Mouse (Mus musculus) heart, adult 11 months (tissue): ENCODE data around the gene Slc39a9.

Source experiments
- DNase-seq: peaks from one replicate; pipeline ENCODE4 v3.0.0; 2022

Gene Slc39a9

GRCm38 (mm10) chr12:80643693-80644505, at the start of gene Slc39a9, which contains the start of gene Erh:
Gene Slc39a9 (plus strand): TSS chr12:80643883.
Gene Erh (minus strand): TSS chr12:80644341.
- peak; percentile 99 for DNase-seq

GRCm38 (mm10) chr12:80594141-80594540, 49.5 kb upstream of the Slc39a9 start:
- DNase-seq, result no peak

DNA sequence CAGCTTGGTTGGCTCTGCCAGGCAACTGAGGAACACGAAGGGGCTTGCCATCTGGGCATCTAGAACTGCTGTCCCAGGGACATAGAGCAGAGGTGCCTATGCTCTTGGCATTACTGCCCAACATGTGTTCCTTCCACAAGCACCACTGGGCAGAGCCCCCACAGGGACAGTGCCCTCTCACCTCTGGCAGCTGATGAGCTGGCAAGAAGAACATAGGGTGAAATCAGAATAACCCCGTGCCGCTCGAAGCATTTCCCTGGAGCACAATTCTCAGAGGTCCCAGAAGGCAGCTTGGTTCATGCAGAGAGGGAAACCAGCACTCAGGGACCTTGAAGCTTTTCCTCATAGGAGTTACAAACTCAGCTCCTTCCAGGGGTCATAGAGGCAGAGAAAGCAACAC, 48.9 kb upstream of the Slc39a9 start:
- no peak for DNase-seq

DNA sequence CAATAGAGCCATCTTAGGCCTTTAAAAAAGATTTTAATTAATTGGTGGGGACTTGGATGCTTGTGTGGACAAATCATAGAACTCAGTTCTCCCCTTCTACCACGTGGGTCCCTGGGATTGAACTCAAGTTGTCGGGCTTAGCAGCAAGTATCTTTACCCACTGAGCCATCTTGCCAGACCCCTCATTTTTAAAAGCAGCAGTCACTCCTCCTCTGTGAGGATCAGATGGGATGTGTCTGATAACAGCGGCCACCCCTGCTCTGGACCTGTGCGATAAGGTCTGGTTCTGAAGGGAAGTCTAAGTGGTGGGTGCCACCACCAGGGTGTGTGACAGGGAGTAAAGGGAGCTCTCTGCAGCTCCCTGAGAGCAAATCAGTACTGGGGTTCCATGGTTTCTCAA, 48.1 kb upstream of the Slc39a9 start:
- no peak for DNase-seq

DNA sequence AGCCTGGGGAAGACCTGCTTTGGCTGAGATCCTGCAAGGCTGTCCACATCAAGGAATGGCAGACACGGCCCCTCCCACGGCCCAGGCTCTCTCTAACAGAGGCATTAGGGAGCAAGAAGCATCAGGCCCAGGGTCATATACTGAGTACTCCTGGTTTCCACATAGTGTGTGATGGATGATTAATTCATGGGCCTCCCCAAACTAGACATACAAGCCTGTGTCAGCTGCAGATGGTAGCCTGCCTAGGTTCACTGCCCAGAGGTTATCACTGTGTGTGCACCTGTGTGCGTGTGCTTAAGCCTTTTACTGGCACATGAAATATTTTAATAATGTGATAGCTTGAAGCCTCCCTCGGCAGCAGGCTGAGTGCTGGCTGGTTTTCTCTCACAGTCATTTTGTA, 47.7 kb upstream of the Slc39a9 start:
- DNase-seq, result no peak

DNA sequence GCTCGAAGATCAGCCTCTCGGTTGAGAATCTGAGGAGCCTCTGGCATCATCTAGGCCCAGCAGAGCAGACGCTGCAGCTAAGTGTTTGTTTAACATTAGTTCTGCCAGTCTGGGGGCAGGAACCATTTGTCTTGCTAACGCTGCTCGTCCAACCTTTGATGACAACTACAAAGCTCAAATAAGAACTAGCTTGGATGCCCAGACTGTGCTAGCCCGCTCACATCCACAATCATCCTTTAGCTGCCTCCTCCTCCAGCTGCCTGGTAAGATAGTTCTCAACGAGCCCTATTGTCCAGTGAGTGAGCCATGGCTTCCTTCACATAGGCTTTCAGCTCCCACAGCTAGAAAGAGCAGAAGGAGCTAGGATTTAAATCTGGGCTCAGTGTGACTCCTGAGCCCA, 45.4 kb upstream of the Slc39a9 start:
- no peak for DNase-seq

GRCm38 (mm10) chr12:80598756-80599155, 44.9 kb upstream of the Slc39a9 start:
- DNase-seq, result peak; percentile 96

DNA sequence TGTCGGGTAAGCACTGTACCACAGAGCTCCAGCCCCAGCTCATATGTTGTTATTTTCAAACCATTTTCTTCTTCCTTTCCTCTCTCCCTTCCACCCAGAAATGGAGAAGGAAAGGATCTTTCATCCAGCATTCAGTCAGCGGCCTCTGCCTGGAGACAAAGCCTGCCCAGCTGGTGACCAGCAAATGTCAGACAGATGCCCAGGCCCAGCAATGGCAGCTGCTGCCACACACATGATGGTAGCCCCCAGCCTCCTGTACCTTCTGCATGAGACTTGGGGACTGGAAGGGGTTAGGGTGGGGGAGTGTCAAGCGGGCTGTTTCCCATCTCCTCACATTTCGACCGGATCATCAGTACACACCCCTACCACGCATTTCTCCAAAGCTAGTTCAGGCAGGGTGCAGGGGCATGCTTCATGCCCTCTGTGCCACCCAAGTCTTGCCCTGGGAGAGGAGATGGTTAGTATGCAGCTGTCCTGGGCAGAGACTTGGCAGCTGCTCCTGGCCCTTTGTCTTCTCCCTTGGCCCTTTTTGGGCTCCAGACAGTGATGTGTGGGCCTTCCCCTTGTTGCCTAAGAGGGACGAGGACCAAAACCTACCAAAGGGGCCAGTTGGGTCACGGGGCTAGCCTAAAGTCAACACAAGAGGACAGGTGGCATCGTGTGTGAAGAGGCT, 42.0 kb upstream of the Slc39a9 start:
- DNase-seq, result no peak

DNA sequence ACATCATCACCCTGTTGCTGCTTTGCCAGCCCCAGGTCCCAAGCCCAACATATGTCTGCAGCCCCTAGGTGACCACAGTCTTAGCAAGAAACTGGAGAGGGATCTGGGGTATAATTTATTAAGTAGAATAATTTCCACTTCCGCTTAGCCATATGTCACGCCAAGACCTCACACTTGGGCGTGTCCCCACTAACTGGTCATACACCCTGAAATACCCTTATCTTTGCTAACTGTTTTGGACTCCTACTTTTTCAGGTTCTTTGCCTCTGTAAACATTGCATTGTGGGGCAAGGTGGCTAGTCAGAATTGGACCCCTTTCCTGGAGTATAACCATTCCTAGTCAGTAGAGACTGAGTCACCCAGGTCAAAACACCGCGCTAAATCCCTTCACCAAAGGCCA, 41.3 kb upstream of the Slc39a9 start:
- DNase-seq, result no peak

- peak; percentile 95 for DNase-seq
Measured at GRCm38 (mm10) chr12:80603566-80603965, 40.1 kb upstream of the Slc39a9 start.

DNA sequence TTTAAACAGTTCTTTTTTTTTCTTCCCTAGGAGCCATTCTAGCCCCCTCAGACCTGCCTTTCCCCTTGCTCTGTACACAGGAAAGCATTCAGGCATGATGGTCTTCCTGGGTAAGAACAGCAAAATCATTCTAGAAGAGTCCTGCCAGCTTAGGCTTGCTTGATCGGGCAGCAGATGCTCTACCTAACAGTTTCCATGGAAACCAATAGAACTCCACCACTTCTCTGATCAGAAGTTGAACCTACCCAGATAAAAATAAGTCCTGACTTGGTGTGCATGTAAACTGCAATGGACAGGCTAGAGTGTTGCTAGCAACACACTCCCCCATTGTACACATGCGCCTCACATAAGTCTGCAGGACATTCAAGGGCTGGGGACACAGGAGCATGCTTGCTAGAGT, 39.5 kb upstream of the Slc39a9 start:
- no peak for DNase-seq

DNA sequence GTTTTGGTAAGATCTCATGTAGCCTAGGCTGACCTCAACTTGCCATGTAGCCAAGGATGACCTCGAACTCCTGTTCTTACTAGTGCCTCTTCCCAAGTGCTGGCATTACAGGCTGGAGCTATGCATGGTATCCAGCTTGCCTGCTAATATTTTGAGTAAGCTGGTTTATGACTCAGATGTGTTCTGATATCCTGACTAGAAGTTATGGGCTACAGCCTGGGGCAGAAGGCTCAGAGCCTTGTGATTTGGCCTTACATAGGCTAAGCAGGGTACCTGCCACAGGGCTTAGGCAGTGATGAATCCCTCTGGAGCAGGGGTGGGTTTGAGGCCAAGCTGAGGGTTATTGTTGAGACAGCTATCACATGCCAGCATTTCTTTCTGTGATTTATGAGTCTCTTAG, 35.1 kb upstream of the Slc39a9 start:
- DNase-seq, result no peak

GRCm38 (mm10) chr12:80609928-80610327, 33.8 kb upstream of the Slc39a9 start:
- peak; percentile 92 for DNase-seq

GRCm38 (mm10) chr12:80612113-80612791, 31.4 kb upstream of the Slc39a9 start:
- DNase-seq, result no peak

DNA sequence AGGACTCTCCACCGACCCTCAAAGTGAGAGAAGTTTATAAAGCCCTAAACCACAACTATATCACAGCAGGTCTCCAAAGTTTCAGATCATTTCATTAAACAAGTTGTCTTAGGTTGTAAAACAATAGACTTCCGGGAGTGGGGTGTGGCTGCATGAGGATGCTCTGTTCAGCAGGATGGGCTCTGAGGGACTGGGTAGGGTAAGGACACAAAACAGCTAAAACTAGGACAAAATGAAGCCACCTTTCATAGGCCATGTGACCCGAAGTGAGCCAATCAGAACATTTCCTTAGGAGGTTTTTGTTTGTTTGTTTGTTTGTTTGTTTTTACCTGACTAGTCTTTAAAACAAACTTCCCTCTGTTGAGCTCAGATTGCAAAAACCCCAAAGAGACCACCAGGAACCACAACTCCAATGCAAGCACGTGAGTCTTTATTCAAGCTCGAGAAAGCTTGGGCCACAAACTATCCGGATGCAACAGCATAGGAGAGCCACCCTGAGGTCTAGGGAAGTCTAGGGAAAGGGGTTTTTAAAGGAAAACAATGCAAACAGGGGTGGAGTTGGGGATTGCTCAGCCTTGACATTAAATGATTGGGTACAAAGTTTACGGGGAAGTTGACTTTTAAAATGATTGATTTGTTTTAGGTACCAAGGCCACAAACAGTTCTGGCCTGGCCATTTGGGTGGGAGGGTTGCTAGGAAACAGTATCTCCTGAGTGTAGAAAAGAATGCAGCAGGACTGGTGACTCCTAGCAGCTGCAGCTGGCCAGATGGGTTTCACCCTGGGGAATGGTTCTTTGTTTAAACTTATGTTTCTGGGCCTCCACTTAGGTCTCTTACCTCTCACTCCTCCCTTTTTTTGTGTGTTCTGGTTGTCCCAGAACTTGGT, 28.1 kb upstream of the Slc39a9 start:
- no peak for DNase-seq

GRCm38 (mm10) chr12:80620501-80620900, 23.2 kb upstream of the Slc39a9 start:
- DNase-seq, result no peak

- DNase-seq, result peak; percentile 55
Measured at GRCm38 (mm10) chr12:80631790-80632189, 11.9 kb upstream of the Slc39a9 start.

DNA sequence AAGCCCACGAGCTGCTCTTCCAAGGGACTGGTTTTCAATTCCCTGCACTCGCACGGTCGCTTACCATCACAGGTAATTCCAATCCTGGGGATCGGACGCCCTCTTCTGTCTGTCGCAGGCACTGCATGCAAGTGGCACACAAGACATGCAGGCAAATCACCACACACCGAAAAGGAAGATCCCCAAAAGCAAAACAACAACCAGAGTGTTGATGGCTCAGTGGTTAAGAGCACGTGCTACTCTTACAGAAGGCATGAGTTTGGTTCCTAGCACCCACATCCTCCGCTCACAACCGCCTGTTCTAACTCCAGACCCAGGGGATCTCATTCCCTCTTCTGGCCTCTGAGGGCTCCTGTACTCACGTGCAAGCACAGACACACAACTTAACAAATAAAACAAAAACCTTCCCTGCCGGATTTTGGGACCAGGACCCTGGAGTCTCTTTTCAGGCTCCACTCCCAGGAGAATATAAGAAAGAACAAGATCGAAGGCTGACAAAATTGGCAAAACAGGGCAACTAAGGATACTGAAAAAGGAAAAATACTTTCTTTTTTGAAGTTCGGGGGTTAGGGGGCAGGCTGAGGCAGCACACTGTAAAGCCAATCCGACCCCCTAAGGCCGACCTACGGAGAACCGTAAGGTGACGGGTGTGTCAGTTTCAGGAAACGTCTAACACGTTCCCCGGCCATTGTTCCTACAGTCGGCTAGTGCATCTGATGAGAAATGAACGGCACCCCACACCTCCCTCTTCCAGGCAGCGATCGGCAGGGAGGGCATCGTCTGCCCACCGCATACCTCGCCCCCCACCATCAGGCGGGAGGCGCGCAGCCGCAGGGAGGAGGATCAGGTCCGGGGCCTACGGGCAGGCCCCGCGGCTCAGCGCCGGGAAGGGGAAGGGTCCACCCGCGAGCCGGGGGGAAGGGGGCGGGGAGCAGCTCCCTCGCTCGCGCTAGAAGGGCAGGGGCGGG, 674 bp upstream of the Slc39a9 start:
- peak; percentile 90 for DNase-seq

DNA sequence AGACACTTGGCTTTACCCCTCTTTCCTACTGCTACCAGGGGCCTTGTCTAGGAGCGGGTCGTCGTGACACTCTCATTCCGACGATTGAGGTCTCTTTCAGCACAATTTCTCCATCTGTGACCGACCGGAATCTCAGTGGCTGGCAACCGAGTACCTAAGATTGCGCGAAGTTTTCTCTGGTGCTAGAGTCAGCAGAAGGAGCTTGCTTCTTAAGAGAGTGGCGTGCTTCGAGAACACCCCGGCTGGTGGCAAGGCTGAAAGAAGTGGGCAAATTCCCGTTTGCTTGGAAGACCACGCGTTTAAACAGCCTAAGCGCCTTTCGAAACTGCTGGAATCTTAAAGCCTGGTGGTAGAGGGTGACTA, 804 bp downstream of the Slc39a9 start:
- DNase-seq, result no peak

DNA sequence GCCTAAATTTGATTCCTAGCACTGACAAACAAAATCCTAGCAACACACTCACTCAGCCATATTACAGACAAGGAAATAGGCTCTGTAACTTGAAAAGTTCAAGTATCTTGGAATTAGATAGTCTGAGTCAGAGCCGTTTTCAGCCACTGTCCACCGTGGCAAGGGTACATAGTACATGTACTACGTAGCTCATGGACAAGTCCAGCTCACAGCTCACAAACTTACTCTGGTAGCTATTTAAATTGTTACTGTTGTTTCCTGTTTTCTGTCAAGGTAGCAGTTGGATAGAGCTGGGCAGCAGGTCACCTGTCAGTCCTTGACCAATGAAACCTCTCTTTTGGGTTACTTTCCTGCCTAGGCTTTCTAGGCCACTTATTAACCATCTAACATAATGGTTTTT, 2.7 kb downstream of the Slc39a9 start:
- DNase-seq, result peak; percentile 77

DNA sequence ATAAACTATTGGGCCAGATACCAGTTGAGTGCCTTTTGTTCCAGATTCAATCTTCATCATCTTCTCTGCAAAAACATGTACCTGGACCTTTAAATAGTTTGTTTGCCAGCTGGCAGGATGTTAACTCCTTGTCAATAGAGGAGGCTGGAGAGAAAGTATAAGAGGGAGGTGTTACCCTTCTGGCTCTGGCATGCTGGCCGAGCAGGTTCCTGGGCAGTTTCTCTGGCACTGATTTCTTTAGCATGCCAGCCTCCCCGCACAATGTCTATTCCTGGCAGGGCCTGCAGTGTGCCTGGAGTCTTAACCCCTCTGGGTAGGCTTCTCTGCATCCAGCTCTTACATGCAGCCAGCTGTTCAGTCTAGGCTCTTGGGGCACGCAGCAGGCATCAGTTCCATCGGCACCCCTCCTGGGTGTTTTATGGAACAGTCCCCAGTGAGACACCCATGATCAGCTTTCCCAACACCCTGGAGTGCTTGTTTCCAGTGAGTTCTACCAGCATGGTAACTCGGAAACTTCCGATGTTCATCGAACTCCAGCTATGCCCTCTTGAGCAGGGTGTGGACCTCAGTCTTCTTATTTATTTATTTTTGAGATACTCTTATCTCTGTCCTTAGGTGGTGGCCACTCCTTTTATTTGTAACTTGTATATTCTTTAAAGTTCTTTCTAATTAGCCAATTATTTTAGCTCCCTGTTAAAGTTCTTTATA, 10.4 kb downstream of the Slc39a9 start:
- DNase-seq, result peak; percentile 96
